Mouse (Mus musculus) testis, adult 2 months (tissue): ENCODE results near the gene Cyb561.

ENCODE experiments used
- CTCF ChIP-seq: fragments of 200-500 bp; IDR thresholded peaks from 2 replicates; pipeline ENCODE4 v1.5.1; 2012; ENCODE audit warnings: low read depth, mild to moderate bottlenecking, inconsistent platforms, low read length, moderate library complexity; ENCODE audit not compliant: control insufficient read depth, insufficient read depth, insufficient replicate concordance
- POLR2A ChIP-seq: fragments of 200-500 bp; IDR thresholded peaks from 2 replicates; pipeline ENCODE4 v1.6.1; 2012; ENCODE audit warnings: low read depth, mild to moderate bottlenecking, inconsistent platforms, low read length, moderate library complexity; ENCODE audit not compliant: control insufficient read depth

- TF ChIP-seq POLR2A: no peak
- TF ChIP-seq CTCF: no peak
Measured at GRCm38 (mm10) chr11:105911592-105912375, 41.4 kb downstream of the Cyb561 start.
